Mouse (Mus musculus) heart, adult 2 months (tissue): Measurements from ENCODE around the gene Ntf5.

ENCODE experiments used
- CTCF ChIP-seq: fragments of 200-600 bp; IDR thresholded peaks from 2 replicates; pipeline ENCODE4 v1.8.1; 2022; ENCODE audit warnings: antibody characterized with exemption, mild to moderate bottlenecking, moderate library complexity
- POLR2A ChIP-seq: fragments of 200-500 bp; IDR thresholded peaks from 2 replicates; pipeline ENCODE4 v1.6.1; 2011; ENCODE audit warnings: mild to moderate bottlenecking, low read depth, low read length, control low read depth; ENCODE audit not compliant: insufficient read depth

DNA sequence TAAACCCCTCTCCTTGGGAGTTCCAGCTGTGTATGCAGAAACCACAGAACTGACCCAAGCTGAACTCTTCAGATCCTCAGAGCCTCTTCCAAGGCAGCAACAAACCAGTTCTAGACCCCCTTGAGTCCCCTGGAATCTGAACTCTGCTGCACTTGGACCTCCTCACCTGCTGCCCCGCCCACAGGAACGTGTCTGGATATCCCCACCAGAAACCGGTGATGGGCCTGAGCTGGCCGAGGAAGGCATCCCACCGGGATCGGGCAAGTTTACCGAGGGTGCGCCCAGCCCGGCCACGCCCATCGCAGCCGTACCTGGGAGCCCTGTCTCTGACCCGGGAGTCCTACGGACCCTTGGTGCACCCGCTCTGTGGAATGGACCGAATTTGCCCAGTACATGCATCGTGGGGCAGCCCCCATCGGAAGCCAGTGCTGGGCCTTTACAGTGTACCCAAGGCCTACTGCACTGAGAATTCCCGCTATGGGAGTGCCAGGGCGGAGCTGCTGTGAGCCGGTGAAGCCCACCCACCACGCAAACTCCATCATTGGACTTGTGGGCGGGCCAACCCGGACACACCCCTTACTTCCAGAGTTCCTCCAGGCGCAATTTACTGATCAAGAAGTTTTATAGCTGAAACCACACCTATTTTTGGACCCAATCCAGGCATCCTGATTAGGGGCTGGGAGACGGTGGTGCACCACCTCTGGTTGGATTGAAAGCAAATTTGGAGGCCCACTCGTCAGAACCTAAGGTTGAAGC lies 6.5 kb downstream of the Ntf5 start:
- TF ChIP-seq POLR2A (no peak), CTCF (no peak)
